Mouse (Mus musculus): ENCODE results near the gene Irf3.
A peak's percentile ranks its signal among the peaks of the same experiment; 100 is the strongest.

GRCm38 (mm10) chr7:44970231-44970691 lies 27.2 kb upstream of the Irf3 start:
- TF ChIP-seq CTCF (conservative IDR thresholded peaks at IDR 0.05; ENCODE audit: insufficient read depth, insufficient read length, low read depth, low read length) (no peak), POLR2A (IDR thresholded peaks at IDR 0.05; ENCODE audit: low read depth, low read length) (peak; percentile 59)
